In genomic region chr13:24187026-24187425, GRCm38 (mm10) we compare ENCODE assay signal across 9 mouse cellular contexts.
"Had no signal": no experiment of that assay in that cellular context is flagged by ENCODE, and none has a peak within 500 bp of the region (broad histone marks: within the 10 kb centered on the region; RNA-seq: fewer than 3 reads in every experiment).

No protein-coding gene starts in this region.

- DNase-seq: kidney, postnatal 10 days; layer of hippocampus, adult 9-11 months; lung, embryonic 14.5 days; lung, postnatal 10 days; lung, postnatal 4 days; midbrain, embryonic 14.5 days; right cerebral cortex, adult 18-20 months; right cerebral cortex, postnatal 25 days; thymus, postnatal 36 days had no signal
